Mouse (Mus musculus) cerebellum, adult (tissue): Measurements from ENCODE around the gene Stag1.

Experiments
- ATAC-seq: cut with Nextera tagmentation; 2 replicates; pipeline ENCODE4 v1.9.2; 2017; ENCODE audit warnings: mild to moderate bottlenecking, moderate library complexity, mixed read lengths; ENCODE audit not compliant: insufficient number of reproducible peaks, low FRiP score, low TSS enrichment

Stag1 gene

GRCm38 (mm10) chr9:100942042-100942441 lies 344.4 kb downstream of the Stag1 start:
- ATAC-seq = peak; percentile 98

- no peak for ATAC-seq
Measured at GRCm38 (mm10) chr9:100944677-100945365, 347.2 kb downstream of the Stag1 start.

- ATAC-seq = no peak; the same call in 1 of the 2 replicates
Measured at GRCm38 (mm10) chr9:100951481-100951880, 353.9 kb downstream of the Stag1 start.

- no peak for ATAC-seq
Measured at GRCm38 (mm10) chr9:100962903-100963427, 365.4 kb downstream of the Stag1 start.

GRCm38 (mm10) chr9:100963428-100963912 lies 365.9 kb downstream of the Stag1 start:
- no peak for ATAC-seq

- no peak for ATAC-seq
Measured at GRCm38 (mm10) chr9:100964106-100964505, 366.5 kb downstream of the Stag1 start.

- ATAC-seq = no peak
Measured at GRCm38 (mm10) chr9:100969461-100969860, 371.9 kb downstream of the Stag1 start.

GRCm38 (mm10) chr9:100978666-100979065 lies 381.1 kb downstream of the Stag1 start:
- no peak for ATAC-seq

GRCm38 (mm10) chr9:100979260-100979659 lies 381.7 kb downstream of the Stag1 start:
- ATAC-seq = no peak

- ATAC-seq = no peak
Measured at GRCm38 (mm10) chr9:100982786-100983185, 385.2 kb downstream of the Stag1 start.

- ATAC-seq = no peak
Measured at GRCm38 (mm10) chr9:100984381-100985310, 387.0 kb downstream of the Stag1 start.

- ATAC-seq = no peak
Measured at GRCm38 (mm10) chr9:100987006-100987405, 389.4 kb downstream of the Stag1 start.

- ATAC-seq = no peak
Measured at GRCm38 (mm10) chr9:100987850-100988249, 390.3 kb downstream of the Stag1 start.

GRCm38 (mm10) chr9:100990609-100991008 lies 393.0 kb downstream of the Stag1 start:
- ATAC-seq = no peak

- ATAC-seq = no peak
Measured at GRCm38 (mm10) chr9:100991321-100991720, 393.7 kb downstream of the Stag1 start.

GRCm38 (mm10) chr9:100992191-100992590 lies 394.6 kb downstream of the Stag1 start:
- ATAC-seq = no peak

GRCm38 (mm10) chr9:100993937-100994336 lies 396.3 kb downstream of the Stag1 start:
- ATAC-seq = no peak

- no peak for ATAC-seq
Measured at GRCm38 (mm10) chr9:100997138-100997537, 399.5 kb downstream of the Stag1 start.

- ATAC-seq = no peak
Measured at GRCm38 (mm10) chr9:101002053-101002452, 404.5 kb downstream of the Stag1 start.

GRCm38 (mm10) chr9:101002841-101003240 lies 405.2 kb downstream of the Stag1 start:
- no peak for ATAC-seq

GRCm38 (mm10) chr9:101003302-101003701 lies 405.7 kb downstream of the Stag1 start:
- ATAC-seq = no peak
